Mouse (Mus musculus): ENCODE data around the gene Ccdc115. TPM values are rescaled to one million over a fixed set of nuclear protein-coding genes. Genes with fewer than 3 reads are reported as not detected.

The Ccdc115 gene
- total RNA-seq, 2 experiments from 2014 or later: 42.1 to 47.7 TPM

Other genes starting within 250 kb of the Ccdc115 start
- gene Imp4, start 179 bp upstream of the Ccdc115 start, total RNA-seq (2015): 29.1 and 30.6 TPM in 2 replicates
- gene Imp4, start 179 bp upstream of the Ccdc115 start, total RNA-seq (2017): 13.3 and 14.7 TPM in 2 replicates
- 74.4 and 86.1 TPM in 2 replicates for gene Ptpn18, start 20.1 kb upstream of the Ccdc115 start, total RNA-seq (2015)
- gene Ptpn18, start 20.1 kb upstream of the Ccdc115 start, total RNA-seq (2017): 415 and 428 TPM in 2 replicates
- gene Prss39, start 58.7 kb upstream of the Ccdc115 start, total RNA-seq (2015): 0.21 TPM in 1 of 2 replicates, not detected in the other
- not detected in 2 replicates for gene Prss39, start 58.7 kb upstream of the Ccdc115 start, total RNA-seq (2017)
- gene Cfc1, start 96.0 kb upstream of the Ccdc115 start, total RNA-seq (2015): not detected in 2 replicates
- not detected in 2 replicates for gene Cfc1, start 96.0 kb upstream of the Ccdc115 start, total RNA-seq (2017)
- gene Prss40, start 121.3 kb upstream of the Ccdc115 start, total RNA-seq (2015): not detected in 2 replicates
- not detected in 2 replicates for gene Prss40, start 121.3 kb upstream of the Ccdc115 start, total RNA-seq (2017)
- gene Amer3, start 140.0 kb upstream of the Ccdc115 start, total RNA-seq (2015): not detected in 2 replicates
- gene Amer3, start 140.0 kb upstream of the Ccdc115 start, total RNA-seq (2017): not detected in 2 replicates

Measured in megakaryocyte, adult 5-6 weeks (primary cell).